Mouse (Mus musculus) cerebellum, adult (tissue): ENCODE data around the gene Tnfsf11.

Experiments
- ATAC-seq: cut with Nextera tagmentation; 2 replicates; pipeline ENCODE4 v1.9.2; 2017; ENCODE audit warnings: mild to moderate bottlenecking, moderate library complexity, mixed read lengths; ENCODE audit not compliant: insufficient number of reproducible peaks, low FRiP score, low TSS enrichment

The Tnfsf11 gene

GRCm38 (mm10) chr14:78288903-78289302, 18.9 kb downstream of the Tnfsf11 start:
- ATAC-seq, result no peak

GRCm38 (mm10) chr14:78287906-78288800, 19.7 kb downstream of the Tnfsf11 start:
- ATAC-seq, result 0 out of 2 replicates have a peak, but pooled peaks have one; percentile 13

- no peak for ATAC-seq
Measured at GRCm38 (mm10) chr14:78286011-78286548, 21.8 kb downstream of the Tnfsf11 start.

- ATAC-seq, result no peak
Measured at GRCm38 (mm10) chr14:78282490-78282889, 25.4 kb downstream of the Tnfsf11 start.

- ATAC-seq, result no peak
Measured at GRCm38 (mm10) chr14:78276395-78276930, 31.4 kb downstream of the Tnfsf11 start.

- ATAC-seq, result no peak
Measured at GRCm38 (mm10) chr14:78274851-78275250, 33.0 kb downstream of the Tnfsf11 start.

- no peak for ATAC-seq
Measured at GRCm38 (mm10) chr14:78274146-78274545, 33.7 kb downstream of the Tnfsf11 start.

GRCm38 (mm10) chr14:78273571-78273970, 34.3 kb downstream of the Tnfsf11 start:
- ATAC-seq, result no peak

- ATAC-seq, result no peak
Measured at GRCm38 (mm10) chr14:78264876-78265275, 43.0 kb downstream of the Tnfsf11 start.

GRCm38 (mm10) chr14:78262596-78262995, 45.2 kb downstream of the Tnfsf11 start:
- no peak for ATAC-seq

GRCm38 (mm10) chr14:78261246-78261645, 46.6 kb downstream of the Tnfsf11 start:
- ATAC-seq, result no peak

GRCm38 (mm10) chr14:78254017-78254416, 53.8 kb downstream of the Tnfsf11 start:
- no peak for ATAC-seq

- no peak for ATAC-seq
Measured at GRCm38 (mm10) chr14:78246601-78247000, 61.2 kb downstream of the Tnfsf11 start.

GRCm38 (mm10) chr14:78244811-78245210, 63.0 kb downstream of the Tnfsf11 start:
- ATAC-seq, result no peak

GRCm38 (mm10) chr14:78239346-78239745, 68.5 kb downstream of the Tnfsf11 start:
- no peak for ATAC-seq

- no peak for ATAC-seq
Measured at GRCm38 (mm10) chr14:78237238-78237637, 70.6 kb downstream of the Tnfsf11 start.

GRCm38 (mm10) chr14:78236144-78236543, 71.7 kb downstream of the Tnfsf11 start:
- no peak for ATAC-seq

GRCm38 (mm10) chr14:78235296-78235695, 72.5 kb downstream of the Tnfsf11 start:
- ATAC-seq, result no peak

- ATAC-seq, result no peak
Measured at GRCm38 (mm10) chr14:78229012-78229411, 78.8 kb downstream of the Tnfsf11 start.
